Mouse (Mus musculus) bone marrow macrophage, adult 2 months (primary cell): ENCODE data around the gene Ip6k1.

ENCODE experiments used
- CTCF ChIP-seq: IDR thresholded peaks from 2 replicates; pipeline ENCODE4 v1.5.1; 2012; ENCODE audit warnings: low read depth, mild to moderate bottlenecking, low read length, moderate library complexity
- POLR2A ChIP-seq: IDR thresholded peaks from 2 replicates; pipeline ENCODE4 v1.6.1; 2012; ENCODE audit warnings: mild to moderate bottlenecking, low read depth, low read length, borderline replicate concordance

DNA sequence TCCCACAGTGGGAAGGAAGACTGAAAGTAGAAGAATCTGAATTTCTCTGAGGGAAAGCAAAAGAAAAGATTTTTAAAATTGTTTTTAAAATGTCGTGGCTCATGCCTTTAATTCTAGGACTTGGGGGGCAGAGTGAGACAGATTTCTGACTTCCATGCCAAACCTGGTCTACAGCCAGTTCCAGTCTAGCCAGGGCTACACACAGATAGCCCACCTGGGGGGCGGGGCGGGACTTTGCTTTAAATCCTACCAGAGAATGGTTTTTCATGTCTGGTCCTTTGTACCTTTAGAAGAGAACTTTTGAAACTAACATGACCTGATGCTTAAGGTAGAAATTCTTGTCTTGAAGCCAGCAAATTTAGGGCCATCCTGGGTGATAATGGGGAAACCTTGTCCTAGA, 20.9 kb downstream of the Ip6k1 start:
- no peak for TF ChIP-seq CTCF
- TF ChIP-seq POLR2A: no peak
